Mouse (Mus musculus): Measurements from ENCODE around the gene Cped1.

- TF ChIP-seq CTCF (IDR thresholded peaks at IDR 0.05; ENCODE audit: extremely low read depth, insufficient read depth, low read length) (no peak), POLR2A (IDR thresholded peaks at IDR 0.05; ENCODE audit: extremely low read depth, insufficient read depth, low read length) (no peak)
Measured at GRCm38 (mm10) chr6:22200133-22200532, 214.4 kb downstream of the Cped1 start.
